9 mouse cellular contexts compared by ENCODE assay signal in genomic region chr14:34503759-34504158, GRCm38 (mm10). TPM values are rescaled to one million over a fixed set of nuclear protein-coding genes. Genes with fewer than 3 reads are reported as not detected.
A peak's percentile ranks its signal among the peaks of the same experiment; 100 is the strongest.
DNase-seq lines count a peak whose midpoint lies in the region; ATAC-seq and TF ChIP-seq lines count a peak whose summit lies in the region.
"Had no signal": no experiment of that assay in that cellular context is flagged by ENCODE, and none has a peak within 500 bp of the region (broad histone marks: within the 10 kb centered on the region; RNA-seq: fewer than 3 reads in every experiment).

No protein-coding gene starts in this region.

- H3K4me2 ChIP-seq in hindbrain, embryonic 14.5 days (replicated peaks), result peak overlapping the region; percentile 74
- peak overlapping the region; percentile 65 for H3K4me2 ChIP-seq in neural tube, embryonic 12.5 days (replicated peaks)

- DNase-seq in layer of hippocampus, adult 2 months (ENCODE audit: low spot score in 2 of 2), result no peak
- DNase-seq in layer of hippocampus, adult 18-20 months (ENCODE audit: low spot score in 2 of 2), result no peak
- no peak for DNase-seq in hindbrain, embryonic 14.5 days (ENCODE audit: low spot score)
- DNase-seq in thymus, postnatal 10 days (ENCODE audit: low spot score in 2 of 2), result no peak
- no peak for DNase-seq in adrenal gland, postnatal 36 days

- no peak for ATAC-seq in hindbrain, embryonic 14.5 days (ENCODE audit: low FRiP score)
- ATAC-seq in neural tube, embryonic 12.5 days (ENCODE audit: low FRiP score, low read depth), result no peak
- ATAC-seq in erythroid progenitor cell, adult 5-6 weeks (replicated peaks; ENCODE audit: low FRiP score, poor library complexity, severe bottlenecking), result no peak

- no peak for TF ChIP-seq CTCF in layer of hippocampus, adult 2 months (conservative IDR thresholded peaks at IDR 0.05)
- TF ChIP-seq CTCF in cortical plate, adult 2 months (IDR thresholded peaks at IDR 0.05; ENCODE audit: extremely low read depth, insufficient read depth, low read length), result no peak

- 33% methylated on average over 6 of the region's 6 CpGs for WGBS in hindbrain, embryonic 14.5 days
- 39% methylated on average over 6 of the region's 6 CpGs for WGBS in neural tube, embryonic 12.5 days

- peak overlapping the region; percentile 98 for H3K27ac ChIP-seq in layer of hippocampus, adult 2 months
- no peak overlapping the region for H3K27ac ChIP-seq in cortical plate, adult 2 months (ENCODE audit: insufficient read depth, low read length)
- no peak overlapping the region for H3K27ac ChIP-seq in hindbrain, embryonic 14.5 days
- no peak overlapping the region for H3K27ac ChIP-seq in neural tube, embryonic 12.5 days

- TF ChIP-seq POLR2A in cortical plate, adult 2 months (IDR thresholded peaks at IDR 0.05; ENCODE audit: extremely low read depth, insufficient read depth, low read length), result no peak

- peak overlapping the region; percentile 88; the same call in 1 of the 2 replicates for H3K9ac ChIP-seq in hindbrain, embryonic 14.5 days
- no peak overlapping the region for H3K9ac ChIP-seq in neural tube, embryonic 12.5 days

- H3K36me3 ChIP-seq in hindbrain, embryonic 14.5 days (replicated peaks; ENCODE audit: control insufficient read depth, insufficient read depth), result no peaks in the 10 kb centered on the region
- no peaks in the 10 kb centered on the region for H3K36me3 ChIP-seq in neural tube, embryonic 12.5 days

- peak overlapping the region; percentile 69 for H3K4me3 ChIP-seq in layer of hippocampus, adult 2 months
- peak overlapping the region; percentile 81; the same call in 1 of the 2 replicates for H3K4me3 ChIP-seq in cortical plate, adult 2 months (ENCODE audit: insufficient read depth, low read length)
- 0 out of 2 replicates have a peak overlapping the region, but pooled peaks have one; percentile 96 for H3K4me3 ChIP-seq in hindbrain, embryonic 14.5 days (replicated peaks; ENCODE audit: low read length)
- no peak overlapping the region for H3K4me3 ChIP-seq in neural tube, embryonic 12.5 days

- H3K4me1 ChIP-seq in cortical plate, adult 2 months (ENCODE audit: control insufficient read depth, insufficient read depth, low read length), result peaks cover 6% of the 10 kb centered on the region; the same call in 1 of the 2 replicates
- H3K4me1 ChIP-seq in hindbrain, embryonic 14.5 days (replicated peaks; ENCODE audit: control insufficient read depth, insufficient read depth, low read length), result peaks cover 36% of the 10 kb centered on the region
- H3K4me1 ChIP-seq in neural tube, embryonic 12.5 days, result peaks cover 32% of the 10 kb centered on the region

- H3K27me3 ChIP-seq in hindbrain, embryonic 14.5 days (ENCODE audit: control insufficient read depth, insufficient read depth, low read length), result no peaks in the 10 kb centered on the region
- no peaks in the 10 kb centered on the region for H3K27me3 ChIP-seq in neural tube, embryonic 12.5 days (replicated peaks)

- no peaks in the 10 kb centered on the region for H3K9me3 ChIP-seq in hindbrain, embryonic 14.5 days (ENCODE audit: control insufficient read depth, low read length)
- no peaks in the 10 kb centered on the region for H3K9me3 ChIP-seq in neural tube, embryonic 12.5 days

RNA-seq across cellular contexts. Expression of gene Bmpr1a, which starts 0.6 kb away (rescaled TPM):
- 10 to 100 TPM; 36.5 to 42.2 TPM for total RNA-seq in layer of hippocampus, adult 2 months (2021)
- total RNA-seq in layer of hippocampus, adult 18-20 months (2021), result 10 to 100 TPM; 35.9 to 38.5 TPM
- polyA plus RNA-seq in cortical plate, adult 2 months (2012; rRNA removed), result 21.1 and 21.5 TPM in 2 replicates
- 25.7 and 26.3 TPM in 2 replicates for polyA plus RNA-seq in hindbrain, embryonic 14.5 days (2014; fragmentation: Nextera tagmentation; extraction: Ambion mirVana)
- polyA plus RNA-seq in neural tube, embryonic 12.5 days (2016; fragmentation: Nextera tagmentation; extraction: Ambion mirVana), result 35.5 and 37.5 TPM in 2 replicates
- 0.84 and 1.4 TPM in 2 replicates for total RNA-seq in erythroid progenitor cell, adult 5-6 weeks (2015; ENCODE audit: low replicate concordance)
- 1.2 TPM in 1 of 2 replicates, not detected in the other for total RNA-seq in erythroid progenitor cell, adult 5-6 weeks (2017; ENCODE audit: low replicate concordance)
- 10 to 100 TPM; 58.6 to 74.3 TPM for total RNA-seq in adrenal gland, postnatal 36 days (2021)

RNA-seq across cellular contexts. Expression of gene 9230112D13Rik, which starts 18.8 kb away (rescaled TPM):
- total RNA-seq in layer of hippocampus, adult 2 months (2021), result not detected
- total RNA-seq in layer of hippocampus, adult 18-20 months (2021), result not detected
- polyA plus RNA-seq in cortical plate, adult 2 months (2012; rRNA removed), result not detected in 2 replicates
- polyA plus RNA-seq in hindbrain, embryonic 14.5 days (2014; fragmentation: Nextera tagmentation; extraction: Ambion mirVana), result not detected in 2 replicates
- polyA plus RNA-seq in neural tube, embryonic 12.5 days (2016; fragmentation: Nextera tagmentation; extraction: Ambion mirVana), result not detected in 2 replicates
- not detected in 2 replicates for total RNA-seq in erythroid progenitor cell, adult 5-6 weeks (2015; ENCODE audit: low replicate concordance)
- not detected in 2 replicates for total RNA-seq in erythroid progenitor cell, adult 5-6 weeks (2017; ENCODE audit: low replicate concordance)
- total RNA-seq in adrenal gland, postnatal 36 days (2021), result not detected
- total RNA-seq: common myeloid progenitor, adult 5-6 weeks had no signal

Comparison
In these comparisons a context has a peak if more than half of its experiments do, and no peak if none do; other contexts are left out.
1. RNA of gene Bmpr1a, which starts 0.6 kb away (total RNA-seq): 58.6 to 74.3 TPM in adrenal gland, postnatal 36 days, 36.5 to 42.2 TPM in layer of hippocampus, adult 2 months and 35.9 to 38.5 TPM in layer of hippocampus, adult 18-20 months; 0.84 to 1.4 TPM in erythroid progenitor cell, adult 5-6 weeks; every median in the first group is over 10 times any median in the second.